8 mouse cellular contexts compared by ENCODE assay signal in genomic region chr8:126583971-126584843, GRCm38 (mm10). TPM values are rescaled to one million over a fixed set of nuclear protein-coding genes. Genes with fewer than 3 reads are reported as not detected.
DNase-seq lines count a peak whose midpoint lies in the region; ATAC-seq lines count a peak whose summit lies in the region.

No protein-coding gene starts in this region.

- peak overlapping the region; percentile 87 for H3K9ac ChIP-seq in heart, embryonic 12.5 days
- peak overlapping the region; percentile 83 for H3K9ac ChIP-seq in kidney, embryonic 14.5 days (ENCODE audit: low read depth, low read length)
- peak overlapping the region; percentile 92 for H3K9ac ChIP-seq in liver, embryonic 11.5 days (ENCODE audit: low read depth, low read length)

- DNase-seq in CD4-positive helper T cell, adult 2 months (ENCODE audit: low read depth, low spot score): peak; percentile 89
- peak; percentile 94 for DNase-seq in brain, adult 2 months (ENCODE audit: low read depth, low spot score)
- peak; percentile 81 for DNase-seq in liver, embryonic 11.5 days (ENCODE audit: low spot score)
- DNase-seq in splenic B cell, adult 2 months (ENCODE audit: low read depth, low spot score): peak; percentile 92

- peak; percentile 43 for ATAC-seq in erythroid progenitor cell, adult 5-6 weeks (replicated peaks; ENCODE audit: low FRiP score, poor library complexity, severe bottlenecking)
- ATAC-seq in heart, embryonic 12.5 days (ENCODE audit: insufficient number of reproducible peaks, low FRiP score): peak; percentile 76
- peak; percentile 82 for ATAC-seq in kidney, embryonic 14.5 days (ENCODE audit: low FRiP score, low TSS enrichment)
- peak; percentile 80 for ATAC-seq in liver, embryonic 11.5 days (replicated peaks; ENCODE audit: low FRiP score)
- ATAC-seq in monocyte, adult 5-6 weeks (replicated peaks; ENCODE audit: insufficient number of reproducible peaks, low FRiP score, low TSS enrichment, poor library complexity, severe bottlenecking): peak; percentile 57

- H3K27me3 ChIP-seq in heart, embryonic 12.5 days (replicated peaks): no peaks in the 10 kb centered on the region
- H3K27me3 ChIP-seq in kidney, embryonic 14.5 days (ENCODE audit: control insufficient read depth, insufficient read depth, low read length): no peaks in the 10 kb centered on the region
- H3K27me3 ChIP-seq in liver, embryonic 11.5 days (replicated peaks; ENCODE audit: control insufficient read depth, insufficient read depth, low read length): no peaks in the 10 kb centered on the region
- H3K27me3 ChIP-seq in splenic B cell, adult 2 months (ENCODE audit: control insufficient read depth, insufficient read depth, low read length, poor library complexity, severe bottlenecking): no peaks in the 10 kb centered on the region

- H3K36me3 ChIP-seq in heart, embryonic 12.5 days: peaks cover 28% of the 10 kb centered on the region
- H3K36me3 ChIP-seq in kidney, embryonic 14.5 days (ENCODE audit: control insufficient read depth, insufficient read depth, low read length): peaks cover 25% of the 10 kb centered on the region; the same call in 1 of the 2 replicates
- peaks cover 4% of the 10 kb centered on the region; the same call in 1 of the 2 replicates for H3K36me3 ChIP-seq in liver, embryonic 11.5 days (ENCODE audit: control insufficient read depth, insufficient read depth, low read length)
- H3K36me3 ChIP-seq in splenic B cell, adult 2 months (ENCODE audit: control insufficient read depth, insufficient read depth, low read length, poor library complexity, severe bottlenecking): no peaks in the 10 kb centered on the region

- H3K4me3 ChIP-seq in heart, embryonic 12.5 days: peak overlapping the region; percentile 52
- H3K4me3 ChIP-seq in kidney, embryonic 14.5 days (ENCODE audit: low read length): peak overlapping the region; percentile 50
- peak overlapping the region; percentile 65 for H3K4me3 ChIP-seq in liver, embryonic 11.5 days (ENCODE audit: low read depth, low read length)

- H3K4me2 ChIP-seq in heart, embryonic 12.5 days: peak overlapping the region; percentile 96
- peak overlapping the region; percentile 99 for H3K4me2 ChIP-seq in kidney, embryonic 14.5 days (replicated peaks; ENCODE audit: low read depth, low read length)
- H3K4me2 ChIP-seq in liver, embryonic 11.5 days: peak overlapping the region; percentile 100

- H3K4me1 ChIP-seq in heart, embryonic 12.5 days (replicated peaks): peaks cover 48% of the 10 kb centered on the region
- peaks cover 50% of the 10 kb centered on the region for H3K4me1 ChIP-seq in kidney, embryonic 14.5 days (ENCODE audit: control insufficient read depth, insufficient read depth, low read length)
- peaks cover 40% of the 10 kb centered on the region for H3K4me1 ChIP-seq in liver, embryonic 11.5 days (replicated peaks; ENCODE audit: control insufficient read depth, insufficient read depth, low read length)

- WGBS in heart, embryonic 12.5 days: under 1% methylated on average over 67 of the region's 68 CpGs
- WGBS in kidney, embryonic 14.5 days: under 1% methylated on average over 66 of the region's 68 CpGs
- under 1% methylated on average over 63 of the region's 68 CpGs for WGBS in liver, embryonic 11.5 days

- peak overlapping the region; percentile 100 for H3K27ac ChIP-seq in heart, embryonic 12.5 days (ENCODE audit: poor library complexity, severe bottlenecking)
- H3K27ac ChIP-seq in kidney, embryonic 14.5 days (ENCODE audit: low read depth, low read length): peak overlapping the region; percentile 98
- H3K27ac ChIP-seq in liver, embryonic 11.5 days (ENCODE audit: low read depth, low read length): peak overlapping the region; percentile 95

- H3K9me3 ChIP-seq in heart, embryonic 12.5 days (replicated peaks): no peaks in the 10 kb centered on the region; the same call in 1 of the 2 replicates
- H3K9me3 ChIP-seq in kidney, embryonic 14.5 days (ENCODE audit: control insufficient read depth, low read length): no peaks in the 10 kb centered on the region
- H3K9me3 ChIP-seq in liver, embryonic 11.5 days (ENCODE audit: control insufficient read depth, low read length): no peaks in the 10 kb centered on the region

RNA-seq across cellular contexts. Expression of gene Irf2bp2, which starts 9.6 kb away (rescaled TPM):
- 19.8 and 24.7 TPM in 2 replicates for total RNA-seq in erythroid progenitor cell, adult 5-6 weeks (2015; ENCODE audit: low replicate concordance)
- total RNA-seq in erythroid progenitor cell, adult 5-6 weeks (2017; ENCODE audit: low replicate concordance): 8.8 and 18.0 TPM in 2 replicates
- polyA plus RNA-seq in heart, embryonic 12.5 days (2016; fragmentation: Nextera tagmentation; extraction: Ambion mirVana): 8.9 and 9.7 TPM in 2 replicates
- 11.6 and 14.6 TPM in 2 replicates for polyA plus RNA-seq in kidney, embryonic 14.5 days (2014; fragmentation: Nextera tagmentation; extraction: Ambion mirVana)
- 5.9 and 7.3 TPM in 2 replicates for polyA plus RNA-seq in liver, embryonic 11.5 days (2014; fragmentation: Nextera tagmentation; extraction: Ambion mirVana)
- total RNA-seq in monocyte, adult 5-6 weeks (2017): 41.2 to 53.3 TPM (median 48.5 TPM) in 3 replicates

Comparison
In these comparisons a context has a peak if more than half of its experiments do, and no peak if none do; other contexts are left out.
1. Peak in every context shown above with its lines: DNase-seq, ATAC-seq, H3K4me3 ChIP-seq and H3K27ac ChIP-seq.